Comparison of ENCODE assay signal across 15 mouse cellular contexts in genomic region chr16:33658121-33658520, GRCm38 (mm10).
"Had no signal": no experiment of that assay in that cellular context is flagged by ENCODE, and none has a peak within 500 bp of the region (broad histone marks: within the 10 kb centered on the region; RNA-seq: fewer than 3 reads in every experiment).

No protein-coding gene starts in this region.

- DNase-seq: retina, postnatal 1 day; right cerebral cortex, adult 18-20 months; right cerebral cortex, postnatal 14 days; right cerebral cortex, postnatal 25 days; right cerebral cortex, postnatal 4 days; spleen, adult 18-20 months; thymus, adult 18-20 months; thymus, adult 2 months; thymus, postnatal 14 days; thymus, postnatal 25 days; thymus, postnatal 36 days; thymus, postnatal 4 days had no signal

- H3K9ac ChIP-seq: neural tube, embryonic 15.5 days; stomach, embryonic 15.5 days had no signal

- H3K4me3 ChIP-seq: neural tube, embryonic 15.5 days; stomach, embryonic 15.5 days had no signal

- H3K4me2 ChIP-seq: neural tube, embryonic 15.5 days; stomach, embryonic 15.5 days had no signal

- H3K36me3 ChIP-seq: neural tube, embryonic 15.5 days; stomach, embryonic 15.5 days had no signal

- H3K4me1 ChIP-seq: neural tube, embryonic 15.5 days had no signal

- H3K27me3 ChIP-seq: neural tube, embryonic 15.5 days; stomach, embryonic 15.5 days had no signal

- H3K9me3 ChIP-seq: neural tube, embryonic 15.5 days; stomach, embryonic 15.5 days had no signal

- H3K27ac ChIP-seq: neural tube, embryonic 15.5 days; stomach, embryonic 15.5 days; stomach, postnatal 0 days had no signal
